Comparison of ENCODE assay signal across 9 mouse cellular contexts in genomic region chr2:26534616-26535015, GRCm38 (mm10). TPM values are rescaled to one million over a fixed set of nuclear protein-coding genes. Genes with fewer than 3 reads are reported as not detected.
DNase-seq lines count a peak whose midpoint lies in the region; ATAC-seq and TF ChIP-seq lines count a peak whose summit lies in the region.
"Had no signal": no experiment of that assay in that cellular context is flagged by ENCODE, and none has a peak within 500 bp of the region (broad histone marks: within the 10 kb centered on the region; RNA-seq: fewer than 3 reads in every experiment).

No protein-coding gene starts in this region.

- H3K36me3 ChIP-seq in liver, adult 2 months (ENCODE audit: control insufficient read depth, insufficient read depth, low read length) = no peaks in the 10 kb centered on the region
- no peaks in the 10 kb centered on the region for H3K36me3 ChIP-seq in liver, embryonic 11.5 days (ENCODE audit: control insufficient read depth, insufficient read depth, low read length)
- H3K36me3 ChIP-seq in heart, embryonic 13.5 days = no peaks in the 10 kb centered on the region
- H3K36me3 ChIP-seq in intestine, embryonic 15.5 days = no peaks in the 10 kb centered on the region

- DNase-seq in liver, adult 2 months (ENCODE audit: extremely low read depth, low read depth, low spot score) = peak; percentile 87
- DNase-seq in liver, embryonic 11.5 days (ENCODE audit: low spot score) = no peak
- DNase-seq in kidney, postnatal 25 days = peak; percentile 77 to 83
- DNase-seq in embryo, embryonic 9.5 days (ENCODE audit: extremely low spot score) = no peak

- peak overlapping the region; percentile 45 for H3K27ac ChIP-seq in liver, adult 2 months (replicated peaks; ENCODE audit: insufficient read depth, low read depth, low read length)
- H3K27ac ChIP-seq in liver, embryonic 11.5 days (ENCODE audit: low read depth, low read length) = no peak overlapping the region
- peak overlapping the region; percentile 35 for H3K27ac ChIP-seq in bone marrow macrophage, adult 2 months (ENCODE audit: insufficient read depth, low read depth, low read length)
- H3K27ac ChIP-seq in heart, embryonic 13.5 days (replicated peaks) = 0 out of 2 replicates have a peak overlapping the region, but pooled peaks have one; percentile 15
- no peak overlapping the region for H3K27ac ChIP-seq in intestine, embryonic 15.5 days

- WGBS in liver, adult 2 months = 23% methylated on average over 2 of the region's 2 CpGs
- WGBS in liver, embryonic 11.5 days = 42% methylated on average over 2 of the region's 2 CpGs
- WGBS in heart, embryonic 13.5 days = 37% methylated on average over 2 of the region's 2 CpGs
- 64% methylated on average over 2 of the region's 2 CpGs for WGBS in intestine, embryonic 15.5 days

- peak overlapping the region; percentile 10; the same call in 1 of the 2 replicates for H3K9ac ChIP-seq in liver, adult 2 months (ENCODE audit: low read depth, low read length)
- no peak overlapping the region for H3K9ac ChIP-seq in liver, embryonic 11.5 days (ENCODE audit: low read depth, low read length)
- H3K9ac ChIP-seq in heart, embryonic 13.5 days = no peak overlapping the region
- H3K9ac ChIP-seq in intestine, embryonic 15.5 days = no peak overlapping the region

- H3K4me3 ChIP-seq in liver, adult 2 months (ENCODE audit: insufficient read depth, low read depth, low read length) = no peak overlapping the region
- no peak overlapping the region for H3K4me3 ChIP-seq in liver, embryonic 11.5 days (ENCODE audit: low read depth, low read length)
- H3K4me3 ChIP-seq in bone marrow macrophage, adult 2 months (ENCODE audit: insufficient read depth, low read length) = no peak overlapping the region
- H3K4me3 ChIP-seq in heart, embryonic 13.5 days = no peak overlapping the region
- no peak overlapping the region for H3K4me3 ChIP-seq in intestine, embryonic 15.5 days (replicated peaks)

- no peak for TF ChIP-seq POLR2A in liver, adult 2 months (IDR thresholded peaks at IDR 0.05; ENCODE audit: extremely low read depth, insufficient read depth, low read length)
- no peak for TF ChIP-seq POLR2A in bone marrow macrophage, adult 2 months (IDR thresholded peaks at IDR 0.05; ENCODE audit: borderline replicate concordance, low read depth, low read length)

- no peak for TF ChIP-seq CTCF in liver, adult 2 months (IDR thresholded peaks at IDR 0.05; ENCODE audit: low read depth, low read length)
- TF ChIP-seq CTCF in bone marrow macrophage, adult 2 months (IDR thresholded peaks at IDR 0.05; ENCODE audit: low read depth, low read length) = no peak

- no peak overlapping the region for H3K4me2 ChIP-seq in liver, embryonic 11.5 days
- no peak overlapping the region for H3K4me2 ChIP-seq in heart, embryonic 13.5 days
- no peak overlapping the region for H3K4me2 ChIP-seq in intestine, embryonic 15.5 days (replicated peaks)

- no peaks in the 10 kb centered on the region for H3K27me3 ChIP-seq in liver, adult 2 months (ENCODE audit: control insufficient read depth, insufficient read depth, low read length)
- H3K27me3 ChIP-seq in liver, embryonic 11.5 days (replicated peaks; ENCODE audit: control insufficient read depth, insufficient read depth, low read length) = no peaks in the 10 kb centered on the region
- no peaks in the 10 kb centered on the region; the same call in 1 of the 2 replicates for H3K27me3 ChIP-seq in heart, embryonic 13.5 days (replicated peaks)
- 0 out of 2 replicates have a peak, but pooled peaks cover 5% of the 10 kb centered on the region for H3K27me3 ChIP-seq in intestine, embryonic 15.5 days (replicated peaks)

- no peaks in the 10 kb centered on the region for H3K9me3 ChIP-seq in liver, embryonic 11.5 days (ENCODE audit: control insufficient read depth, low read length)
- H3K9me3 ChIP-seq in heart, embryonic 13.5 days = no peaks in the 10 kb centered on the region
- H3K9me3 ChIP-seq in intestine, embryonic 15.5 days = no peaks in the 10 kb centered on the region

- no peak for ATAC-seq in liver, embryonic 11.5 days (replicated peaks; ENCODE audit: low FRiP score)
- no peak for ATAC-seq in heart, embryonic 13.5 days (ENCODE audit: extremely low read depth, insufficient number of reproducible peaks, low FRiP score, low TSS enrichment)
- ATAC-seq in megakaryocyte, adult 5-6 weeks (ENCODE audit: poor library complexity, severe bottlenecking) = peak; percentile 92
- ATAC-seq in intestine, embryonic 15.5 days = no peak

- H3K4me1 ChIP-seq in liver, adult 2 months (ENCODE audit: control insufficient read depth, insufficient read depth, low read length) = peaks cover 12% of the 10 kb centered on the region
- no peaks in the 10 kb centered on the region for H3K4me1 ChIP-seq in liver, embryonic 11.5 days (replicated peaks; ENCODE audit: control insufficient read depth, insufficient read depth, low read length)
- peaks cover 56% of the 10 kb centered on the region for H3K4me1 ChIP-seq in bone marrow macrophage, adult 2 months (ENCODE audit: control insufficient read depth, insufficient read depth, low read length)
- peaks cover 31% of the 10 kb centered on the region for H3K4me1 ChIP-seq in heart, embryonic 13.5 days
- no peaks in the 10 kb centered on the region for H3K4me1 ChIP-seq in intestine, embryonic 15.5 days (replicated peaks)

- no peaks in the 10 kb centered on the region for H3K79me2 ChIP-seq in liver, adult 2 months (ENCODE audit: control insufficient read depth, insufficient read depth, low read length)

RNA-seq across cellular contexts. Expression of gene Notch1, which starts 18.2 kb away (rescaled TPM):
- total RNA-seq in liver, adult 2 months (2014; rRNA removed) = 6.2 and 13.8 TPM in 2 replicates
- 9.1 and 9.7 TPM in 2 replicates for polyA plus RNA-seq in liver, adult 2 months (2012; rRNA removed)
- polyA plus RNA-seq in liver, embryonic 11.5 days (2014; fragmentation: Nextera tagmentation; extraction: Ambion mirVana) = 7.1 and 10.5 TPM in 2 replicates
- 27.6 and 36.4 TPM in 2 replicates for polyA plus RNA-seq in bone marrow macrophage, adult 2 months (2012; ENCODE audit: insufficient read depth, insufficient read length, missing spikeins)
- 11.4 and 12.1 TPM in 2 replicates for polyA plus RNA-seq in heart, embryonic 13.5 days (2015; fragmentation: Nextera tagmentation; extraction: Ambion mirVana)
- total RNA-seq in megakaryocyte, adult 5-6 weeks (2015) = 37.6 and 43.0 TPM in 2 replicates
- total RNA-seq in megakaryocyte, adult 5-6 weeks (2017) = 22.3 and 48.3 TPM in 2 replicates
- polyA plus RNA-seq in intestine, embryonic 15.5 days (2015; fragmentation: Nextera tagmentation; extraction: Ambion mirVana) = 11.3 and 12.2 TPM in 2 replicates

RNA-seq across cellular contexts. Expression of gene Egfl7, which starts 45.2 kb away (rescaled TPM):
- total RNA-seq in liver, adult 2 months (2014; rRNA removed) = 58.6 and 67.0 TPM in 2 replicates
- 60.7 and 90.0 TPM in 2 replicates for polyA plus RNA-seq in liver, adult 2 months (2012; rRNA removed)
- 161 and 181 TPM in 2 replicates for polyA plus RNA-seq in liver, embryonic 11.5 days (2014; fragmentation: Nextera tagmentation; extraction: Ambion mirVana)
- polyA plus RNA-seq in bone marrow macrophage, adult 2 months (2012; ENCODE audit: insufficient read depth, insufficient read length, missing spikeins) = 1.5 TPM in 1 of 2 replicates, not detected in the other
- polyA plus RNA-seq in heart, embryonic 13.5 days (2015; fragmentation: Nextera tagmentation; extraction: Ambion mirVana) = 170 and 185 TPM in 2 replicates
- 1.6 and 3.1 TPM in 2 replicates for total RNA-seq in megakaryocyte, adult 5-6 weeks (2015)
- total RNA-seq in megakaryocyte, adult 5-6 weeks (2017) = 3.7 and 3.9 TPM in 2 replicates
- polyA plus RNA-seq in intestine, embryonic 15.5 days (2015; fragmentation: Nextera tagmentation; extraction: Ambion mirVana) = 113 and 124 TPM in 2 replicates

RNA-seq across cellular contexts. Expression of gene Gm20532, which starts 51.8 kb away (rescaled TPM):
- not detected in 2 replicates for total RNA-seq in liver, adult 2 months (2014; rRNA removed)
- not detected in 2 replicates for polyA plus RNA-seq in liver, adult 2 months (2012; rRNA removed)
- polyA plus RNA-seq in liver, embryonic 11.5 days (2014; fragmentation: Nextera tagmentation; extraction: Ambion mirVana) = not detected in 2 replicates
- not detected in 2 replicates for polyA plus RNA-seq in bone marrow macrophage, adult 2 months (2012; ENCODE audit: insufficient read depth, insufficient read length, missing spikeins)
- not detected in 2 replicates for polyA plus RNA-seq in heart, embryonic 13.5 days (2015; fragmentation: Nextera tagmentation; extraction: Ambion mirVana)
- 0.36 TPM in 1 of 2 replicates, not detected in the other for total RNA-seq in megakaryocyte, adult 5-6 weeks (2015)
- total RNA-seq in megakaryocyte, adult 5-6 weeks (2017) = not detected in 2 replicates
- polyA plus RNA-seq in intestine, embryonic 15.5 days (2015; fragmentation: Nextera tagmentation; extraction: Ambion mirVana) = not detected in 2 replicates
- polyA plus RNA-seq: neural tube, embryonic 11.5 days had no signal

Comparison
In these comparisons a context has a peak if more than half of its experiments do, and no peak if none do; other contexts are left out.
1. DNase-seq: peak in liver, adult 2 months (single experiment) and kidney, postnatal 25 days (2 of 2); none in liver, embryonic 11.5 days (single experiment) and embryo, embryonic 9.5 days (single experiment).
2. H3K27ac ChIP-seq: peak in liver, adult 2 months (single experiment), bone marrow macrophage, adult 2 months (single experiment) and heart, embryonic 13.5 days (single experiment); none in liver, embryonic 11.5 days (single experiment) and intestine, embryonic 15.5 days (single experiment).
3. RNA of gene Egfl7, which starts 45.2 kb away (polyA plus RNA-seq): 161 to 181 TPM in liver, embryonic 11.5 days, 170 to 185 TPM in heart, embryonic 13.5 days, 113 to 124 TPM in intestine, embryonic 15.5 days and 60.7 to 90.0 TPM in liver, adult 2 months; 1.5 TPM in bone marrow macrophage, adult 2 months; every median in the first group is over 10 times any median in the second.